Mouse (Mus musculus): ENCODE data around the gene Ubxn6.

GRCm38 (mm10) chr17:56020400-56021084 is 54.3 kb downstream of the Ubxn6 start:
- no peak for TF ChIP-seq CTCF (IDR thresholded peaks at IDR 0.05)
- TF ChIP-seq EP300 (IDR thresholded peaks at IDR 0.05; ENCODE audit: insufficient read depth, low read depth, low read length), result no peak

Data from heart, adult 2 months (tissue).